Mouse (Mus musculus): ENCODE data around the gene Cyp4a31. TPM values are rescaled to one million over a fixed set of nuclear protein-coding genes. Genes with fewer than 3 reads are reported as not detected.

The Cyp4a31 gene
- 0.11 and 0.24 TPM in 2 replicates for polyA plus RNA-seq (2012; rRNA removed; ENCODE audit: low replicate concordance)

GRCm38 (mm10) chr4:115563401-115563800, at the start of gene Cyp4a31:
TSS of gene Cyp4a31 (plus strand) at chr4:115563649.

GRCm38 (mm10) chr4:115518000-115518399, 45.4 kb upstream of the Cyp4a31 start, which contains the start of gene Cyp4a10:
TSS of gene Cyp4a10 (plus strand) at chr4:115518264.

GRCm38 (mm10) chr4:115600611-115601010, 37.2 kb downstream of the Cyp4a31 start, which contains the start of gene Cyp4a32:
TSS of gene Cyp4a32 (plus strand) at chr4:115600969.

Other genes starting within 250 kb of the Cyp4a31 start
- gene Cyp4a12b, start 152.0 kb upstream of the Cyp4a31 start, polyA plus RNA-seq (2012; rRNA removed; ENCODE audit: low replicate concordance): 0.32 TPM in 1 of 2 replicates, not detected in the other
- not detected in 2 replicates for gene Cyp4a30b, start 111.0 kb upstream of the Cyp4a31 start, polyA plus RNA-seq (2012; rRNA removed; ENCODE audit: low replicate concordance)
- gene Cyp4a14, start 67.5 kb upstream of the Cyp4a31 start, polyA plus RNA-seq (2012; rRNA removed; ENCODE audit: low replicate concordance): 0.53 TPM in 1 of 2 replicates, not detected in the other
- 1.3 and 1.9 TPM in 2 replicates for gene Cyp4a10, start 45.4 kb upstream of the Cyp4a31 start, polyA plus RNA-seq (2012; rRNA removed; ENCODE audit: low replicate concordance)
- gene Cyp4a32, start 37.3 kb downstream of the Cyp4a31 start, polyA plus RNA-seq (2012; rRNA removed; ENCODE audit: low replicate concordance): 0.17 TPM in 1 of 2 replicates, not detected in the other
- gene Cyp4b1, start 84.1 kb downstream of the Cyp4a31 start, polyA plus RNA-seq (2012; rRNA removed; ENCODE audit: low replicate concordance): 84.3 and 145 TPM in 2 replicates
- 31.3 and 32.9 TPM in 2 replicates for gene Efcab14, start 174.1 kb downstream of the Cyp4a31 start, polyA plus RNA-seq (2012; rRNA removed; ENCODE audit: low replicate concordance)
- 0.57 TPM in 1 of 2 replicates, not detected in the other for gene Tex38, start 217.4 kb downstream of the Cyp4a31 start, polyA plus RNA-seq (2012; rRNA removed; ENCODE audit: low replicate concordance)
- gene Atpaf1, start 221.2 kb downstream of the Cyp4a31 start, polyA plus RNA-seq (2012; rRNA removed; ENCODE audit: low replicate concordance): 22.8 and 39.5 TPM in 2 replicates